Mouse (Mus musculus) liver, embryonic 14.5 days (tissue): ENCODE measurements around the gene Kazn. TPM values are rescaled to one million over a fixed set of nuclear protein-coding genes. Genes with fewer than 3 reads are reported as not detected.

Experiments
- ATAC-seq: fragments of 200-750 bp; cut with Nextera tagmentation; 2 replicates; pipeline ENCODE4 v1.8.0; 2017; ENCODE audit warnings: moderate number of reproducible peaks, mild to moderate bottlenecking, moderate library complexity; ENCODE audit not compliant: insufficient read depth
- DNase-seq, 3 experiments: peaks; one replicate each; pipeline ENCODE4 v3.0.0-alpha.2; 2012 to 2013; ENCODE audit warnings: low read depth in 3 of 3, low spot score in 3 of 3
- H3K27ac ChIP-seq: fragments of 300-500 bp; sonication (generic); 2 replicates; pipeline ENCODE4 v1.5.1; 2014; ENCODE audit warnings: moderate library complexity, mild to moderate bottlenecking, control low read depth, inconsistent platforms
- H3K27me3 ChIP-seq: fragments of 300-500 bp; sonication (generic); 2 replicates; pipeline ENCODE4 v1.6.1; 2014; ENCODE audit warnings: mild to moderate bottlenecking, low read length, moderate library complexity; ENCODE audit not compliant: control insufficient read depth, insufficient read depth
- H3K36me3 ChIP-seq: fragments of 300-500 bp; sonication (generic); replicated peaks from 2 replicates; pipeline ENCODE4 v1.6.1; 2014; ENCODE audit warnings: low read depth; ENCODE audit not compliant: control insufficient read depth, insufficient read depth
- H3K4me1 ChIP-seq, 2 experiments: fragments of 200-500 bp in 1 of 2; fragments of 300-500 bp in 1 of 2; sonication (generic) in 1 of 2; replicated peaks; 2 replicates each; pipeline ENCODE4 v1.6.1; 2012 to 2014; ENCODE audit warnings: antibody characterized with exemption in 1 of 2, inconsistent platforms in 1 of 2, low read length in 1 of 2; ENCODE audit not compliant: control insufficient read depth in 2 of 2, insufficient read depth in 2 of 2
- H3K4me2 ChIP-seq: fragments of 300-500 bp; sonication (generic); 2 replicates; pipeline ENCODE4 v1.6.1; 2014; ENCODE audit warnings: low read depth, mild to moderate bottlenecking, control low read depth, moderate library complexity
- H3K4me3 ChIP-seq, 2 experiments: fragments of 200-500 bp in 1 of 2; fragments of 300-500 bp in 1 of 2; sonication (generic) in 1 of 2; 2 replicates each; pipeline ENCODE4 v1.5.1; 2012 to 2014; ENCODE audit warnings: low read depth in 2 of 2, low read length in 2 of 2, mild to moderate bottlenecking in 2 of 2, control low read depth in 1 of 2, inconsistent platforms in 1 of 2, moderate library complexity in 1 of 2; ENCODE audit not compliant: insufficient read depth in 1 of 2
- H3K9ac ChIP-seq: fragments of 300-500 bp; sonication (generic); replicated peaks from 2 replicates; pipeline ENCODE4 v1.6.1; 2014; ENCODE audit warnings: mild to moderate bottlenecking, control low read depth, moderate library complexity
- H3K9me3 ChIP-seq: fragments of 300-500 bp; sonication (generic); 2 replicates; pipeline ENCODE4 v1.6.1; 2016; ENCODE audit warnings: low read length, mixed read lengths; ENCODE audit not compliant: control insufficient read depth
- CTCF ChIP-seq: IDR thresholded peaks from 2 replicates; pipeline ENCODE4 v1.5.1; 2016; ENCODE audit warnings: antibody characterized with exemption, low read depth, control low read depth
- EP300 ChIP-seq: IDR thresholded peaks from 2 replicates; pipeline ENCODE4 v1.6.1; 2016; ENCODE audit warnings: antibody characterized with exemption, low read depth
- WGBS: fragments of 180-500 bp; shearing (Covaris S2); extraction: QIAGEN DNeasy Blood & Tissue Kit; methylation state at CpG from one replicate; pipeline ENCODE4 v1.1.7; 2014; ENCODE audit not compliant: insufficient replicate concordance; 5-methylcytosine and 5-hydroxymethylcytosine counted together
- polyA plus RNA-seq, 2 experiments: library from polyadenylated mRNA; depleted of rRNA in 1 of 2; stranded (reverse) in 1 of 2; unstranded in 1 of 2; fragments of >200 nt; fragmentation: Nextera tagmentation in 1 of 2; extraction: Ambion mirVana in 1 of 2; gene quantifications; 2 replicates each; pipeline versions ENCODE4 v1.2.1 to v1.2.3; 2012 to 2014

The Kazn gene
- polyA plus RNA-seq, 2 experiments, result 0.41 to 0.94 TPM

- no peaks in the 10 kb centered on the region for H3K36me3 ChIP-seq
- peak overlapping the region; percentile 46 for H3K4me2 ChIP-seq
- DNase-seq (no peak), ATAC-seq (peak; percentile 55)
- WGBS, result 2% methylated on average over 27 of the region's 29 CpGs
- peak overlapping the region; percentile 48 to 66 for H3K4me3 ChIP-seq
- H3K4me1 ChIP-seq, result peaks cover 0 to 11% of the 10 kb centered on the region in 2 experiments; a peak in 2 of 4 replicates
- H3K27ac ChIP-seq, result no peak overlapping the region
- H3K9me3 ChIP-seq, result no peaks in the 10 kb centered on the region
- TF ChIP-seq CTCF (peak; percentile 72), EP300 (no peak)
- no peak overlapping the region for H3K9ac ChIP-seq
- peaks cover 22% of the 10 kb centered on the region for H3K27me3 ChIP-seq
These were observed 155.5 kb downstream of the Kazn start for GRCm38 (mm10) chr4:142083762-142084130.

- no peak for TF ChIP-seq EP300
- no peak for TF ChIP-seq CTCF
- Histone ChIP-seq H3K27ac (no peak overlapping the region), H3K4me2 (peak overlapping the region; percentile 46), H3K9ac (no peak overlapping the region), H3K4me1 (peaks cover 0 to 11% of the 10 kb centered on the region in 2 experiments; a peak in 2 of 4 replicates), H3K9me3 (no peaks in the 10 kb centered on the region), H3K27me3 (peaks cover 22% of the 10 kb centered on the region), H3K36me3 (no peaks in the 10 kb centered on the region), H3K4me3 (peak overlapping the region; percentile 48 to 52)
- ATAC-seq (no peak), DNase-seq (no peak)
- WGBS, result 30% methylated on average over 6 of the region's 6 CpGs
These were observed 156.0 kb downstream of the Kazn start for GRCm38 (mm10) chr4:142083193-142083592.

- Histone ChIP-seq H3K27ac (no peak overlapping the region), H3K4me3 (no peak overlapping the region), H3K4me1 (peaks cover 0 to 11% of the 10 kb centered on the region in 2 experiments; a peak in 2 of 4 replicates), H3K4me2 (peak overlapping the region; percentile 46), H3K27me3 (peaks cover 22% of the 10 kb centered on the region), H3K9ac (no peak overlapping the region), H3K36me3 (no peaks in the 10 kb centered on the region), H3K9me3 (no peaks in the 10 kb centered on the region)
- 45% methylated on average over 4 of the region's 4 CpGs for WGBS
- DNase-seq (no peak), ATAC-seq (no peak)
- no peak for TF ChIP-seq CTCF
- no peak for TF ChIP-seq EP300
These were observed 156.5 kb downstream of the Kazn start for GRCm38 (mm10) chr4:142082703-142083102.

DNA sequence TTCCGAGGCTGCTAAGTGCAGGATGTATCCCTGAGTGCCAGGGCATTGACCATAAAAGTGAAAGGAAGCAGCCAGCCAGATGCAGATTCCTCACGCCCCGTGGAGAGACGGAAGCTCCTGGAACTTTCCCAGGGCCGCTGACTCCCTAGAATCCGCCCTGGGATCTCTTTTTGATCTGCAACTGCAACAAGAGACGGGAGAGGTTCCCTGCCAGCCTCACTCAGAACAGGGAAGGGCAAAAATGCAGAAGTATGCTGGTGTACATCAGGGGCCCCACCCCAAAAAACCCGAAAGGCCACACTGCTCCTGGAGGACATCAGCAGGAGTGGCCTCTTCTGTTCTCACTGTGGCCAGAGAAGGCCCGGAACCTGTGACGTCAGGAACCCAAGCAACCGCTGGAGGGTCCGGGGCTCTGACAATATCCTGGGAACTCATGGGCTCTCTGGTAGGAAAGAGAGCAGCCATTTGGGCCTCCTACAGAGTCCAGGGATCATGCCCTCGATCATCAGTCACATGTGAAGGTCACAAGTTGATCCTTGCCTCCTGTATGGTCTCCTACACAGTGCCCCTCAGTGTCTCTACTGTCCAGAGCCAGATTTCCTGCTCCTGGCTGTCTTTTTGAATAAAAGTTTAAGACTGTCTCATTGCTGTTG is 157.4 kb downstream of the Kazn start:
- peaks cover 22% of the 10 kb centered on the region for H3K27me3 ChIP-seq
- DNase-seq (no peak), ATAC-seq (no peak)
- H3K4me3 ChIP-seq, result no peak overlapping the region
- H3K9ac ChIP-seq, result no peak overlapping the region
- peaks cover 0 to 19% of the 10 kb centered on the region in 2 experiments; a peak in 2 of 4 replicates for H3K4me1 ChIP-seq
- no peaks in the 10 kb centered on the region for H3K36me3 ChIP-seq
- no peak for TF ChIP-seq CTCF
- no peak for TF ChIP-seq EP300
- peak overlapping the region; percentile 46 for H3K4me2 ChIP-seq
- WGBS, result 42% methylated on average over 13 of the region's 13 CpGs
- no peak overlapping the region for H3K27ac ChIP-seq
- no peaks in the 10 kb centered on the region for H3K9me3 ChIP-seq

DNA sequence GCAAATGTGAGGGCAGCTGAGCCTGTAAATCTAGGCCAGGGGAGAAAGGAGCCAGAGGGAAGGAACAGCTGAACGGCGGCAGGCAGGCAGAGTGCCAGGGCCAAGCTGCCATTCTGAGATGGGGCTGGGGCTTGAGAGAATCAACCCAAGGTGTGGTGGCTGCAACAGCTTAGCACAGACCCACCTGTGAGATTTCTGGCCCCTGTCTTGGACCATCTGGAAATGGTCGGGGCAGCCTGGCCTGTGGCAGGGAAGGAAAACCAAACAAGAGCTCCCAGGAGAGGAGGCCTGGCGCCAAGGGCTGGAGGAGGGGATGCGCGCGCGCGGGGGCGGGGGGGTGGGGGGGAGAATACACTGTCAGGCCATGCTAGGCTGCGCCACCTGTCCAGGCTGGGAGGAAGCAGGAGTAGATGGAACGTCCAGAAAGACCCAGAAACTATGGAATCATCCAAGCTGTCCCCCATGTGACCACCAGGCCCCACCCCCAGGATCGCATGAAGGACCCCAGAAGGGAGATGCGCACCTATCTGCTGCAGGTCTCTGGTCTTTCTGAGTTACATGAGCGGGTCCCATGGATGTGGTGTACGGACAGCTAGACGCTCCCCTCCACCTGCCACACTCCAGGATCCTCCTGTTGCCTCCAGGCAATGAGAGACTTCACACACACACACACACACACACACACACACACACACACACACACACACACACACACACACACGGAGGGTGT is 158.1 kb downstream of the Kazn start:
- DNase-seq (no peak), ATAC-seq (no peak)
- H3K4me2 ChIP-seq, result no peak overlapping the region
- no peaks in the 10 kb centered on the region for H3K36me3 ChIP-seq
- H3K27ac ChIP-seq, result no peak overlapping the region
- TF ChIP-seq EP300 (no peak), CTCF (no peak)
- no peak overlapping the region for H3K9ac ChIP-seq
- H3K27me3 ChIP-seq, result peaks cover 22% of the 10 kb centered on the region
- H3K9me3 ChIP-seq, result no peaks in the 10 kb centered on the region
- 54% methylated on average over 18 of the region's 18 CpGs for WGBS
- H3K4me3 ChIP-seq, result no peak overlapping the region
- H3K4me1 ChIP-seq, result peaks cover 0 to 24% of the 10 kb centered on the region in 2 experiments; a peak in 2 of 4 replicates
